Mouse (Mus musculus) embryonic facial prominence, embryonic 12.5 days (tissue): ENCODE data around the gene Arhgef33. TPM values are rescaled to one million over a fixed set of nuclear protein-coding genes. Genes with fewer than 3 reads are reported as not detected.
A peak's percentile ranks its signal among the peaks of the same experiment; 100 is the strongest.
"Not testable (repeated sequence)": the region's sequence is repeated elsewhere in the genome, so short reads cannot be mapped to it uniquely, and the experiment has no call there.

Experiments used
- ATAC-seq: fragments of 200-750 bp; cut with Nextera tagmentation; 2 replicates; pipeline ENCODE4 v1.8.0; 2017; ENCODE audit not compliant: insufficient number of reproducible peaks, insufficient read depth, low FRiP score, low TSS enrichment
- H3K27ac ChIP-seq: fragments of 300-500 bp; sonication (generic); 2 replicates; pipeline ENCODE4 v1.5.1; 2016; ENCODE audit warnings: mild to moderate bottlenecking
- H3K27me3 ChIP-seq: fragments of 300-500 bp; sonication (generic); 2 replicates; pipeline ENCODE4 v1.6.1; 2016; ENCODE audit warnings: mild to moderate bottlenecking, moderate library complexity
- H3K36me3 ChIP-seq: fragments of 300-500 bp; sonication (generic); 2 replicates; pipeline ENCODE4 v1.6.1; 2016; ENCODE audit warnings: mild to moderate bottlenecking
- H3K4me1 ChIP-seq: fragments of 300-500 bp; sonication (generic); 2 replicates; pipeline ENCODE4 v1.6.1; 2016
- H3K4me2 ChIP-seq: fragments of 300-500 bp; sonication (generic); replicated peaks from 2 replicates; pipeline ENCODE4 v1.6.1; 2016; ENCODE audit warnings: mild to moderate bottlenecking, moderate library complexity
- H3K4me3 ChIP-seq: fragments of 300-500 bp; sonication (generic); 2 replicates; pipeline ENCODE4 v1.5.1; 2016; ENCODE audit warnings: mild to moderate bottlenecking
- H3K9ac ChIP-seq: fragments of 300-500 bp; sonication (generic); 2 replicates; pipeline ENCODE4 v1.6.1; 2016; ENCODE audit warnings: mild to moderate bottlenecking, moderate library complexity
- H3K9me3 ChIP-seq: fragments of 300-500 bp; sonication (generic); 2 replicates; pipeline ENCODE4 v1.6.1; 2016; ENCODE audit warnings: mild to moderate bottlenecking, moderate library complexity
- WGBS: fragments of 180-500 bp; shearing (Covaris S2); methylation state at CpG from one replicate; pipeline ENCODE4 v1.1.7; 2016; 5-methylcytosine and 5-hydroxymethylcytosine counted together
- polyA plus RNA-seq: library from polyadenylated mRNA; unstranded; fragments of >200 nt; fragmentation: Nextera tagmentation; extraction: Ambion mirVana; gene quantifications from 2 replicates; pipeline ENCODE4 v1.2.1, GENCODE M21; 2016

Arhgef33 gene
- polyA plus RNA-seq, result 1.2 and 1.7 TPM in 2 replicates

DNA sequence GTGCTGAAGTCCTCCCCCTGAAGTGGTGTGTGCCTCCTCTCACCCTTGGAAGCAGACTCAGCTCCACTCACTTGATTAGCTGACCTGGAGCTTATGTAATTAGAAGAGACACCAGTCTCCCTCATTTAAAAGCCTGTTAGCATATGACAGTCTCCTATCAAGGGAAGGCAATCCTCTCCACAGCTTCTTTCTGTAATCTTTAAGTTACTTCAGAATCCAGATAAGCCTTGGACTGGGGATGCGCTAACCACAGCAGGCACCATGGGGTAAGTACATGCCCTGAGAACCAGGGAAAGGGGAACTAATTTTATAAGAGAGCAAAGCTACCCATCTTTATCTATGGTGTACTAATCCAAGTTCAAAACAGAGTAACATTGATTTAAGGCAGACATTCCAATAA, at the start of gene Arhgef33:
TSS of gene Arhgef33 (plus strand) at position 157 of the 400 bp plus-strand sequence.
- Histone ChIP-seq H3K36me3 (no peaks in the 10 kb centered on the region), H3K27me3 (no peaks in the 10 kb centered on the region), H3K9me3 (no peaks in the 10 kb centered on the region), H3K9ac (no peak within 1 kb of the TSS), H3K4me3 (no peak within 1 kb of the TSS), H3K4me2 (no peak within 1 kb of the TSS), H3K27ac (no peak within 1 kb of the TSS), H3K4me1 (peaks cover 3% of the 10 kb centered on the region; the same call in 1 of the 2 replicates)
- no peak for ATAC-seq
- WGBS, result 87% methylated on average over 1 of the region's 1 CpGs

DNA sequence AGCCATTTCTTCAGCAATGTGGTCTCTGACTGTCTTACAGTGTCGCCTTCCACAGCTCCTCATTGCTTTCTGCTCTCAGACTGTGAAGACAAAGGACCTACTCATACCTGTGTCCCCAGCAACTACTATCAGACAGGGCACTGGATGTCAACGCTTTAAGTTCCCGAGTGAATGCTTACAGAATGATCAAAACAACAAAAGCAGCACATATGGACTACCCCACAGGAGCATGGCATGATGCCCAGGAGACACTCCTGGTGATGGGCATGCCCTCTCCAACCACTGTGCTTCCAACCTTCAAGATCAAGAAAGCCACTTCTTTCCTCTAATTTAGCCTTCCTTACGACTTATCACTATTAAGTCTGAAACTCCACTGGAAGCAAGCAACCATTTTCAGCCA, 40.1 kb upstream of the Arhgef33 start:
- Histone ChIP-seq H3K9ac (no peak overlapping the region), H3K27ac (no peak overlapping the region), H3K4me1 (no peaks in the 10 kb centered on the region), H3K4me2 (no peak overlapping the region), H3K27me3 (no peaks in the 10 kb centered on the region), H3K4me3 (no peak overlapping the region), H3K9me3 (no peaks in the 10 kb centered on the region), H3K36me3 (peaks cover 86% of the 10 kb centered on the region)
- ATAC-seq, result no peak
- WGBS, result 91% methylated on average over 4 of the region's 4 CpGs

DNA sequence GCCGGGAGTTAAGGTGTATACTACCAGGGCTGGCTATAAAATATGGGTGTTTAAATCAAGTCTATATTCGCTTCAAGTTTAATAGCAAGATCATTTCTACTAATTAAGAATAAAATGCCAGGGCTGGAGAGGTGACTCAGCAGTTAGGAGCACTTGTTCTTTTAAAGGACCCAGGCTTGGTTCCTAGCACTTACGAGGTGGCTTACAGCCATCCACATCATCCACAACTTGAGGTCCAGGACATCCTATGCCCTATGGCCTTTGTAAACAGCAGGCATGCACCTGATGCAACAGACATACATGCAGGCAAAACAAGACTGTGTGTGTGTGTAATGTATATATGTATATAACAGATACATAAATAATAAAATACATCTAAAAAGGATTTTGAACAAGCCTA, 39.1 kb upstream of the Arhgef33 start:
- no peak overlapping the region for H3K27ac ChIP-seq
- H3K4me3 ChIP-seq, result no peak overlapping the region
- no peaks in the 10 kb centered on the region for H3K27me3 ChIP-seq
- H3K4me2 ChIP-seq, result no peak overlapping the region
- no peak overlapping the region for H3K9ac ChIP-seq
- H3K36me3 ChIP-seq, result peaks cover 88% of the 10 kb centered on the region
- no peaks in the 10 kb centered on the region for H3K4me1 ChIP-seq
- H3K9me3 ChIP-seq, result no peaks in the 10 kb centered on the region
- no peak for ATAC-seq
- WGBS, result 95% methylated on average over 3 of the region's 3 CpGs

DNA sequence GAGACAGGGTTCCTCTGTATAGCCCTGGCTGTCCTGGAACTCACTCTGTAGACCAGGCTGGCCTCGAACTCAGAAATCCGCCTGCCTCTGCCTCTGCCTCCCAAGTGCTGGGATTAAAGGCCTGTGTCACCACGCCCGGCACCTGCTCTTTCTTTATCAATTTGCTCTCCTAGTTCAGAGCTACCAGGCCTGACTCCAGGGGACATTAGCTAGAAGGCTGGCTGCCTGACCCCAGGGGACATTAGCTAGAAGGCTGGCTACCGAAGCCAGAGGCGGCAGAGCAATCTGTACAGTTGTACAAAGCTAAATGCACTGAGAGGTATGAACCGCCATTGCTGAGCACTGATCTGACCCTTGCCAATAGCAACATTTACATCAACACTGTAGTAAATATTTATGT, 36.6 kb upstream of the Arhgef33 start:
- not testable (repeated sequence) for H3K4me1 ChIP-seq, H3K9ac ChIP-seq, H3K4me3 ChIP-seq, ATAC-seq, H3K4me2 ChIP-seq, H3K27me3 ChIP-seq, H3K9me3 ChIP-seq, H3K27ac ChIP-seq
- peaks cover 85% of the 10 kb centered on the region for H3K36me3 ChIP-seq
- 92% methylated on average over 7 of the region's 7 CpGs for WGBS

DNA sequence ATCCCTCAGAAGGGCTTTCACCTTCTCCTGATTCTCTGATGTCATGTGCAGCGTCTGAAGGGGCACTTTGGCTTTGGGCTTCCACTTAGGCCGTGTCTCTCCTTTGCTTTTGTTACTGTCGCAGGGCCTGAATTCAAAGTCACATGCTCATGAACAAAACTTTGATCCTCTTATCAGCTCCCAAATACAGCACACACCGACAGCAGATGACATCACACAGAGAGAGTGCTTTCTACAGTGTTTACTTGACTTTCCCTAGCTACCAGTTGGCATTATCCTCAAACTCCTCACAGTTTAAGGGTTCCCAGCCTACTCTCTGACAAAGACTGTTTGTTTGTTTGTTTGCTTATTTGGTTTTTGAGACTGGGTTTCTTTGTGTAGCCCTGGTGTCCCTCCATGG, 29.0 kb upstream of the Arhgef33 start:
- no peak overlapping the region for H3K27ac ChIP-seq
- no peaks in the 10 kb centered on the region for H3K9me3 ChIP-seq
- no peaks in the 10 kb centered on the region for H3K4me1 ChIP-seq
- H3K9ac ChIP-seq, result no peak overlapping the region
- no peaks in the 10 kb centered on the region for H3K27me3 ChIP-seq
- no peak overlapping the region for H3K4me2 ChIP-seq
- no peak for ATAC-seq
- peaks cover 59% of the 10 kb centered on the region for H3K36me3 ChIP-seq
- WGBS, result 93% methylated on average over 4 of the region's 4 CpGs
- H3K4me3 ChIP-seq, result no peak overlapping the region

DNA sequence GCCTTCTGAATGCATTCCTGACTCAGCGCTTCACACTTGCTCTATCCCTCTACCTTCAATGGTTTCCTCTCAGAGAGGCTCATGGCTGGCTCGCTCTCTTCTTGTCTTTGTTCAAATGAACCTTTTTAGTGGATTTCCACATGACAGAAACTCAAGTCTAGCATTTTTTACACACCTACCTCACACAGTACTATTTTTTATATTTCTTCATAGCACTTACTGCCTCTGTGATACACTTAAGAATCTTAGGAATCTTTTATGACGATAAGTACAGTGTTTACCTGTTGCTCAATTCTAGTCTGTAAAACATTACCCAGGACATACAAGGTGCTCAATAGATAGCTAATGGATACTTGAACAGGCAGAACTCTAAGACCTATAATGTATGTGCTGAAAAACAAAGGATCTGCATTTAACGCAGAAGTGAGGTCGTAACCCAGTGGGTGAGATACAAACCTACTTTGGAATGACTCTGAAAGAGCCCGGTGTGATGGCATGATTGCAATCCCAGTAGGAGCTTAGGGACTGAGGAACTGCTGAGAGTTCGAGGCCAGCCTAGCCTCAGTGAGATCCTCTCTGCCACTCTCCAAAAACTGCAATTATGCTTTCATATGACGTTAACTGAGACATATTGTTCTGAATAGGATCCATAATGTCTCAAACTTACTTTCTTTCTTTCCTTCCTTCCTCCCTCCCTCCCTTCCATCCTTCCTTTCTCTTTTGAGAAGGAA, 27.7 kb upstream of the Arhgef33 start:
- no peak for ATAC-seq
- H3K36me3 ChIP-seq, result peaks cover 49% of the 10 kb centered on the region
- no peak overlapping the region for H3K4me3 ChIP-seq

DNA sequence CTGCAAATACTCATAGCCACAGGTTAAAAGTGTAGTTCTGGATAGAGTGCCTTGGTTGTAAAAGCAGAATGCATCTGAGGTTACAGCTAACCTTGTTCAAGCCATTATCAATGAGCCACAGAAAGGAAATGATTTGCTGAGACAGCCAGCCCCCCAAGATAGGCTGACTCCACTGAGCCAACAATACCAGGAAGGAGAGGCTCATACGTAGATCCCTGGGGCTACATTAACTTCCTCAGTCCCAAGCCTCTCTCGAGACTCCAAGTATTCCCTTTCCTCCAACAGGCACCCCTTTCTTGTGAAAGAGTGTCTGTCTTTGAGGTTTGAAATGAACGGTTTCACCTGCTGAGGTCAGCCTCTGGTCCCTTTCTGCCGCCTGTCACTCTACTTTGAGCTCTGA, 22.8 kb upstream of the Arhgef33 start:
- H3K27ac ChIP-seq, result no peak overlapping the region
- H3K9me3 ChIP-seq, result no peaks in the 10 kb centered on the region
- no peak overlapping the region for H3K9ac ChIP-seq
- peaks cover 12% of the 10 kb centered on the region for H3K36me3 ChIP-seq
- H3K4me1 ChIP-seq, result peaks cover 9% of the 10 kb centered on the region
- no peak overlapping the region for H3K4me3 ChIP-seq
- H3K27me3 ChIP-seq, result no peaks in the 10 kb centered on the region
- ATAC-seq, result no peak
- H3K4me2 ChIP-seq, result no peak overlapping the region
- 70% methylated on average over 4 of the region's 4 CpGs for WGBS

More for the DNA sequence above, 27.7 kb upstream of the Arhgef33 start:
- WGBS, result 92% methylated on average over 8 of the region's 8 CpGs
- no peaks in the 10 kb centered on the region for H3K9me3 ChIP-seq
- no peaks in the 10 kb centered on the region for H3K4me1 ChIP-seq
- no peak overlapping the region for H3K27ac ChIP-seq
- no peak overlapping the region for H3K9ac ChIP-seq
- no peak overlapping the region for H3K4me2 ChIP-seq
- H3K27me3 ChIP-seq, result no peaks in the 10 kb centered on the region

DNA sequence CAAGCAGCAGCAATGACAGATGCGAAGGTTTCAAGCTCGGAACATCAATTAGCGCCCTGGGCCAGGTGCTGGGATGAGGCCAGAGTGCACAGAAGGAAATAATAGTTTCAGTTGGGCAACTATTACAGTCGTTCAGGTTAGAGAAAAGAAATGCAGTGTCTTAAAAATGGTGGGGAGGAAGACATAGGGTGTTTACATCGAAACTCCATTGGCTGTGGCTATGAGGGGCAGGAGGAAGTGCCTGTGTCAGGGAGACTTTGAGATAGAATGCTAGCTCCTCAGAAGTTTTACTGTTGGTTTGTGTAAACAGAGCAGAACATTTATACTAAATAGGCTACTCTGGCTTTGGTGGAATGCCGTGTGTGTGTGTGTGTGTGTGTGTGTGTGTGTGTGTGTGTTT, 19.2 kb upstream of the Arhgef33 start:
- Histone ChIP-seq H3K9me3 (no peaks in the 10 kb centered on the region), H3K27ac (no peak overlapping the region), H3K4me1 (peaks cover 9% of the 10 kb centered on the region), H3K36me3 (no peaks in the 10 kb centered on the region), H3K4me3 (no peak overlapping the region), H3K4me2 (no peak overlapping the region; the same call in 1 of the 2 replicates), H3K27me3 (no peaks in the 10 kb centered on the region), H3K9ac (0 out of 2 replicates have a peak overlapping the region, but pooled peaks have one; percentile 1)
- ATAC-seq, result no peak
- 84% methylated on average over 6 of the region's 6 CpGs for WGBS

DNA sequence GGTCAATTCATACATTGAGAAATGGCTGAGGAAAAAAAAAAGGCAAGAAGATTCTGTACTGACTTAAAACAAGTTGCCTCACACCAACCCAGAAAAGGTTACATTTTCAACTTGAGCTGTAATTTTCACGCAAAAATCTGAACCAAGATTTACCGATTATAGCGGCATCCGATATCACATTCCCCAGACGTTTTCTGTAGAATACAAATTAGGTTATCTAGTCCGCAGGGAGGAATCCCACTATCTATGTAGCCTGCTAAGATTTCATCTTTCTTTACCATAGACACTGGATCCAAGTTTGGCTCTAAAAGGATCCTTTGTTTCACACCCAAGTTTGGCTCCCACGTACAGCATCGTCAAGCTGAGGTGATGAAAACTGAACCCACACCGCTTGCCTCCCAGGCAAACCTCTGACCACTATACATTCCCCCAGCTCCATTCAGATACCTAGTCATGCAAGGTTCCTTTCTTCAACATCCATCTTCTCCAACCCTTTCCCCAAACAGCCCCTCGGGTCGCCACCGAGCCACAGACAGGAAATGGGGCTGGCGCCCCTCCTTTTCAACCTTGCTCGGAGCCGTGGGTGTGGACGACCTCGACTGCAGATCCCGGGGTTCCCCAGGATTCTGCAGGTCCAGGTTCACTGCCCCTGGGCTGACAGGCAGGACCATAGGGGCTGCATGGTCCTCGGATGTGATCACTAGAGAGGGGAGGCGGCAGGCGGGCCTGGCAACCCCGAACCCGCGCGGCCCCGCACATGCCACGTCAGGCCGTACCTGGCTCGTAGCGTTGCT, 17.7 kb upstream of the Arhgef33 start:
- peak overlapping the region; percentile 87 for H3K4me3 ChIP-seq
- under 1% methylated on average over 30 of the region's 30 CpGs for WGBS
- peak; percentile 82; the same call in 1 of the 2 replicates for ATAC-seq

DNA sequence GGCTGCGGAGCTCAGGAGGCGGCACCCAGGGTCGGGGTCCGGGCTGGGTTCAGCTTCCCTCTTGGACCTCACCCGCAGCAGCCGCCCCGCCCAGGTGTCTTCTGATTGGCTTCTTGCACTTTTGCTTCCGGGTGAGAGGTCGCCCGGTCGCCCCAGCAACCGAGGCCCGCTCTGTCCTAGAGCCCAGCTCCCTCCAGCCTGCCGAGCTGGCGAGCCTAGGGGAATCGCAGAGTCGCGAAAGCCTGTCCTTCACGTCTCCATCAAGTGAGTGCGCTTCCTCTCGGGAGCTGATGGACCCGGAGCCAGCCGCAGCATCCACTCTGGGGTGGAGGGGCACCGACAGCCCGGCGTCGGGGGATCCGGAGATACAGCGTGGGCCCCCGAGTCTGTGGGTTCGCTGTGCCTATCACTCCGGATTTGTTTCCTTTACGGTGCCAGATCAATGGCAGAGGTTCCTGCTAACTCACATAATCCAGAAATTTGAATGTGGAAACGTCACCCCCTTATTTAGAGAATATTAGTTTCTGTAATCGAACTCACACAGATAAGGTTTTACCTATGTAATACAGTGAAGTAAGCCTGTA, 17.0 kb upstream of the Arhgef33 start, which contains the start of the genes Morn2 and Dhx57:
TSS of gene Morn2 (plus strand) at position 130 of the 584 bp plus-strand sequence.
TSS of gene Dhx57 (minus strand) at position 403 of the 584 bp plus-strand sequence.
- Histone ChIP-seq H3K9ac (peak within 1 kb of the TSS; percentile 84), H3K36me3 (no peaks in the 10 kb centered on the region), H3K27me3 (no peaks in the 10 kb centered on the region), H3K27ac (peak within 1 kb of the TSS; percentile 87), H3K4me2 (peak within 1 kb of the TSS; percentile 57), H3K4me3 (peak within 1 kb of the TSS; percentile 87), H3K4me1 (peaks cover 9% of the 10 kb centered on the region), H3K9me3 (no peaks in the 10 kb centered on the region)
- under 1% methylated on average over 35 of the region's 35 CpGs for WGBS
- peak; percentile 98 for ATAC-seq

More for the DNA sequence above, 17.7 kb upstream of the Arhgef33 start:
- Histone ChIP-seq H3K27me3 (no peaks in the 10 kb centered on the region), H3K9ac (peak overlapping the region; percentile 84), H3K4me1 (peaks cover 9% of the 10 kb centered on the region), H3K36me3 (no peaks in the 10 kb centered on the region), H3K4me2 (peak overlapping the region; percentile 57), H3K9me3 (no peaks in the 10 kb centered on the region), H3K27ac (peak overlapping the region; percentile 87)

DNA sequence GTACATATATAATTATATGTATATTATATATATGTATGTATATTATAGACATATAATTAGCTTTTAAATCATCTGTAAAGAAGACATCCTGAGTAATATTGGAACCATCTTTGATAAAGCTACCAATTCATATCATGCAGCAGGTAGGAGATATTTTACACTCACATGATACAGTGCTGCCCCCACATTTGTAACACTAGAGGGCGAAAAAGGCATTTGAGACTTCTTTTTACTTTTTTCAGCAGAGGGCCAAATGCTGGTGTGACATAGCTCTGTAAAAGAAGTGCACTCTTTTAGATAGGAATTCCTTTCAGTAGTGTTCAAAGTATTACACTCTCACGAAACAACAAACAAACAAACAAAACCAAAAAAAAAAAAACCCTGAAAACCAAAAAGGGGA, 16.1 kb upstream of the Arhgef33 start:
- no peaks in the 10 kb centered on the region for H3K27me3 ChIP-seq
- H3K4me3 ChIP-seq, result no peak overlapping the region
- H3K4me1 ChIP-seq, result peaks cover 9% of the 10 kb centered on the region
- H3K27ac ChIP-seq, result no peak overlapping the region
- whole genome bisulfite sequencing, result 22% methylated on average over 2 of the region's 2 CpGs
- no peaks in the 10 kb centered on the region for H3K9me3 ChIP-seq
- no peaks in the 10 kb centered on the region for H3K36me3 ChIP-seq
- H3K9ac ChIP-seq, result no peak overlapping the region
- ATAC-seq, result no peak
- H3K4me2 ChIP-seq, result no peak overlapping the region
